Mouse (Mus musculus): Measurements from ENCODE around the gene Antxr1. TPM values are rescaled to one million over a fixed set of nuclear protein-coding genes. Genes with fewer than 3 reads are reported as not detected.

The Antxr1 gene
- total and polyA plus RNA-seq, 2 experiments, result 0.28 to 0.92 TPM

DNA sequence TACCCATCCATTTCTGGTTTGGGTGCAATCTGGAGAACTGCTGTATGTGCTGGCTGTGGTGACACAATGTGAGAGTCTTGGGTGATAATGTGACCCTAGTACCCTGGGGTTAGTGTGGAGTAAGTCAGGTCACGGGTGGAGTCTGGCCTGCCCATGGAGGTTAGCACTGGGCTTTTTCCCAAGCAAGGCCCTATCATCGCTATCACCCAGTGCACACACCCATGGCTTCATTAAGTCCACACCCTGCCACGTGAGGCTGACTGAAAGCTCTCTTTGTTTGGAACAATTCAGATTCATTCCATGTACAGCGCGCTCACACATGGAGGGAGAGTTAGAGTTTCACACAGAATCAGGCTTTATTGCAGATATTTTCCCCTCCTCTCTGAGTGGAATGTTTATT lies 18.8 kb upstream of the Antxr1 start:
- Histone ChIP-seq H3K9ac (ENCODE audit: low read depth, low read length) (no peak overlapping the region), H3K36me3 (ENCODE audit: control insufficient read depth, insufficient read depth, low read length) (no peaks in the 10 kb centered on the region), H3K79me2 (ENCODE audit: control insufficient read depth, insufficient read depth, low read length) (no peaks in the 10 kb centered on the region), H3K4me3 (ENCODE audit: insufficient read depth, low read depth, low read length) (no peak overlapping the region), H3K27me3 (ENCODE audit: control insufficient read depth, insufficient read depth, low read length) (no peaks in the 10 kb centered on the region), H3K27ac (replicated peaks; ENCODE audit: insufficient read depth, low read depth, low read length) (no peak overlapping the region), H3K4me1 (ENCODE audit: control insufficient read depth, insufficient read depth, low read length) (no peaks in the 10 kb centered on the region)
- DNase-seq (ENCODE audit: extremely low read depth, low read depth, low spot score), result no peak
- TF ChIP-seq CTCF (IDR thresholded peaks at IDR 0.05; ENCODE audit: low read depth, low read length) (no peak), POLR2A (IDR thresholded peaks at IDR 0.05; ENCODE audit: extremely low read depth, insufficient read depth, low read length) (no peak)
- WGBS, result 84% methylated on average over 5 of the region's 5 CpGs

DNA sequence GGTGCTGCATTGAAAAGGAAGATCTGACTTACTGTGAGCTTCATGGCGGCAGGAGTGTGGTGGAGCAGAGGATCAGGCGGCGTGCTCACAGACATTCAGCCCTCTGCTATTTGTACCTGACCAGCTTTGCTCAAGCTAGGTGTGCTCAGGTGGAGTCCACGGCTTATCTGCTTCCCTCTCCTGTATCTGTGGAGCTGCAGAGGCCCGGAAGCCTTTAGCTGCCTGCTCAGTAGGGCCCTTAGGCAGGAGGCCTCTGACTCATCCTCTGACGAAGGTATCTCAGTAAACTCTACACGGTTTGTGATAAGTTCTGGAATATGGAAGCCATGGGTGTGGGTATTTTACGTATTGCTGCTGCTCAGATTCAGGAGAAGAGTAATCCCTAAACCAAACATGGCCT lies 15.2 kb upstream of the Antxr1 start, which contains the start of gene Gkn1:
Gene Gkn1 (minus strand): TSS at position 114 of the 400 bp plus-strand sequence.
- Histone ChIP-seq H3K4me3 (ENCODE audit: insufficient read depth, low read depth, low read length) (no peak within 1 kb of the TSS), H3K9ac (ENCODE audit: low read depth, low read length) (no peak within 1 kb of the TSS), H3K79me2 (ENCODE audit: control insufficient read depth, insufficient read depth, low read length) (no peaks in the 10 kb centered on the region), H3K27ac (replicated peaks; ENCODE audit: insufficient read depth, low read depth, low read length) (no peak within 1 kb of the TSS), H3K4me1 (ENCODE audit: control insufficient read depth, insufficient read depth, low read length) (no peaks in the 10 kb centered on the region), H3K36me3 (ENCODE audit: control insufficient read depth, insufficient read depth, low read length) (no peaks in the 10 kb centered on the region), H3K27me3 (ENCODE audit: control insufficient read depth, insufficient read depth, low read length) (0 out of 2 replicates have a peak, but pooled peaks cover 2% of the 10 kb centered on the region)
- TF ChIP-seq POLR2A (IDR thresholded peaks at IDR 0.05; ENCODE audit: extremely low read depth, insufficient read depth, low read length), result no peak
- TF ChIP-seq CTCF (IDR thresholded peaks at IDR 0.05; ENCODE audit: low read depth, low read length), result no peak
- WGBS, result 80% methylated on average over 8 of the region's 8 CpGs
- no peak for DNase-seq (ENCODE audit: extremely low read depth, low read depth, low spot score)

DNA sequence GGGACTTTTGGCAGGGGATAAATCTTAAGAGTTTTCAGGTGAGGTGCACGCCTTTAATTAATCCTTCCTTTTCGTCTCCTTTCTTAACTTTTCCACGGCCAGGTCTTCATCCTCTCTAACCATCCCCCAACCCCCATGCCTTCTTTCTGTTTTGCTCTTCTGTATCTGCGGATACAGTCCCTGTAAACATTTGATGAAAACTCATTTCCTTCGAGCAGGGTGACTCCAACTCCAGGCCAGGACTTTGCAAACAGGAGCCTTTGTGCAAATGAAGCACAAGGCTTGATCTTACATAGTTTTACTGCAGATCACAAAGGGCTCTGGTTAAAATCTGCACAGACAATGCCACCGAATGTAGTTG lies 294 bp upstream of the Antxr1 start:
- Histone ChIP-seq H3K79me2 (ENCODE audit: control insufficient read depth, insufficient read depth, low read length) (no peaks in the 10 kb centered on the region), H3K27ac (replicated peaks; ENCODE audit: insufficient read depth, low read depth, low read length) (no peak overlapping the region), H3K4me3 (ENCODE audit: insufficient read depth, low read depth, low read length) (no peak overlapping the region), H3K4me1 (ENCODE audit: control insufficient read depth, insufficient read depth, low read length) (peaks cover 3% of the 10 kb centered on the region; the same call in 1 of the 2 replicates), H3K36me3 (ENCODE audit: control insufficient read depth, insufficient read depth, low read length) (no peaks in the 10 kb centered on the region), H3K27me3 (ENCODE audit: control insufficient read depth, insufficient read depth, low read length) (peaks cover 7% of the 10 kb centered on the region; the same call in 1 of the 2 replicates), H3K9ac (ENCODE audit: low read depth, low read length) (no peak overlapping the region)
- no peak for DNase-seq (ENCODE audit: extremely low read depth, low read depth, low spot score)
- TF ChIP-seq CTCF (IDR thresholded peaks at IDR 0.05; ENCODE audit: low read depth, low read length), result no peak
- TF ChIP-seq POLR2A (IDR thresholded peaks at IDR 0.05; ENCODE audit: extremely low read depth, insufficient read depth, low read length), result no peak
- WGBS, result 35% methylated on average over 6 of the region's 6 CpGs

DNA sequence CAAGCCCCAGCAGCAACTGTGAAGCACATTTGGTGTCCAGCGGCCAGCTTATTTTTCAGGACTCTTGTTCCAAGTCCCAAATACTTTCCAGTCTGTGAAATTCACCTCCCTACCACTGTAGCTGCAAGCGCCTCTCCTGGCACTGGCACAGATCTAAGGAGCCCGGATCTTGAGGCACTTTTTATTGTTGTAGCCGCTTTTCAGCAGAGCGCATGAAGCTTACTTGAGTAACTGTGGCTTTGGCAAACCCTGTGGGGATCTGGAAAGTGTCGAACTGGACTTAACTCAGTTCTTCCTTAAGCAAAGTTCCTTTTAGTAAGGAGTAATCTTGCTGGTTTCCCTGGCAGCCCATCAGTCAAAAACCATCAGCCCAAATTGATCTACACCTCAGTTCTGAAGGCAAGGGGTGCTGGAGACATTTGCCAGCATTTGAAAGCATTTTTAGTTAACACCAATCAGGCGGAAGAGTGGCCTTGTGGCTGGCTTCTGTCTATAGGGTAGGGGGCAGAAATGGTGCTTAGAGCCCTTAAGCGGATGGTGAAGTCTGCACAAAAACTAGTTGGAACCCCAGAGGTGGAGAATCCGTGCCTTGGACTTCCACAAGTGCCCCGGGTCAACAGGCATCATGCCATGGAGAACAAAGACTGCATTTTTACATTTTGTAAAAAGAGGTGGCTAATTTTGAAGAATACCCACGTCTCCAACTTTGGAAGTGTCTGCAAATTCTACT lies 1.1 kb downstream of the Antxr1 start:
- H3K4me1 ChIP-seq (ENCODE audit: control insufficient read depth, insufficient read depth, low read length), result peaks cover 3% of the 10 kb centered on the region; the same call in 1 of the 2 replicates
- no peaks in the 10 kb centered on the region for H3K79me2 ChIP-seq (ENCODE audit: control insufficient read depth, insufficient read depth, low read length)
- DNase-seq (ENCODE audit: extremely low read depth, low read depth, low spot score), result no peak
- WGBS, result 48% methylated on average over 11 of the region's 11 CpGs
- peaks cover 7% of the 10 kb centered on the region; the same call in 1 of the 2 replicates for H3K27me3 ChIP-seq (ENCODE audit: control insufficient read depth, insufficient read depth, low read length)
- H3K27ac ChIP-seq (replicated peaks; ENCODE audit: insufficient read depth, low read depth, low read length), result no peak overlapping the region
- H3K36me3 ChIP-seq (ENCODE audit: control insufficient read depth, insufficient read depth, low read length), result no peaks in the 10 kb centered on the region
- TF ChIP-seq POLR2A (IDR thresholded peaks at IDR 0.05; ENCODE audit: extremely low read depth, insufficient read depth, low read length) (no peak), CTCF (IDR thresholded peaks at IDR 0.05; ENCODE audit: low read depth, low read length) (no peak)
- no peak overlapping the region for H3K9ac ChIP-seq (ENCODE audit: low read depth, low read length)
- H3K4me3 ChIP-seq (ENCODE audit: insufficient read depth, low read depth, low read length), result no peak overlapping the region

DNA sequence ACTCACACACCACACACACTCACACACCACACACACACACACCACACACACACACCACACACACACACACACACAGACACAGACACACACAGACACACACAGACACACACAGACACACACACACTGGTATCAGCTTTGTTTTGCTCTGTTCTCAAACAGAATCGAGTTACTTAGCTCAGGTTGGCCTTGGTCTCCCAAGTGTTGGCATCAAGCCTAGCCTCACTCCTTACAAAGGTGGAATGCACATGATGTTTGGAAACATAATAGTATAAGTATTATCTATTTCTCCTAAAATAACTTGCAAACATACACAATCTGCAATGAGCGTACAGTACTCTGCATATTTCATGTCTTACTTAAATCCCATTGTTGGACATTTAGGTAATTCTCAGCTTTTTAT lies 3.2 kb downstream of the Antxr1 start:
- no peak overlapping the region for H3K4me3 ChIP-seq (ENCODE audit: insufficient read depth, low read depth, low read length)
- peaks cover 3% of the 10 kb centered on the region; the same call in 1 of the 2 replicates for H3K4me1 ChIP-seq (ENCODE audit: control insufficient read depth, insufficient read depth, low read length)
- TF ChIP-seq POLR2A (IDR thresholded peaks at IDR 0.05; ENCODE audit: extremely low read depth, insufficient read depth, low read length) (no peak), CTCF (IDR thresholded peaks at IDR 0.05; ENCODE audit: low read depth, low read length) (no peak)
- no peak overlapping the region for H3K27ac ChIP-seq (replicated peaks; ENCODE audit: insufficient read depth, low read depth, low read length)
- no peak overlapping the region for H3K9ac ChIP-seq (ENCODE audit: low read depth, low read length)
- DNase-seq (ENCODE audit: extremely low read depth, low read depth, low spot score), result no peak
- 59% methylated on average over 2 of the region's 2 CpGs for WGBS
- H3K36me3 ChIP-seq (ENCODE audit: control insufficient read depth, insufficient read depth, low read length), result no peaks in the 10 kb centered on the region
- H3K27me3 ChIP-seq (ENCODE audit: control insufficient read depth, insufficient read depth, low read length), result peaks cover 7% of the 10 kb centered on the region; the same call in 1 of the 2 replicates
- H3K79me2 ChIP-seq (ENCODE audit: control insufficient read depth, insufficient read depth, low read length), result no peaks in the 10 kb centered on the region
